Mouse (Mus musculus) heart, adult 18-20 months (tissue): ENCODE data around the gene Fignl1. TPM values are rescaled to one million over a fixed set of nuclear protein-coding genes. Genes with fewer than 3 reads are reported as not detected.

Experiments used
- DNase-seq, 2 experiments: peaks; one replicate each; pipeline ENCODE4 v3.0.0; 2021 to 2022; ENCODE audit warnings: mixed read lengths in 1 of 2
- total RNA-seq, 2 experiments: library from RNA; stranded (reverse); gene quantifications; 2 replicates each; pipeline ENCODE4 v1.2.3; 2021

The Fignl1 gene
- total RNA-seq, 2 experiments from 2014 or later = 0.44 to 0.62 TPM

GRCm38 (mm10) chr11:11808035-11808819 lies 535 bp downstream of the Fignl1 start:
- no peak for DNase-seq

- DNase-seq = no peak
Measured at GRCm38 (mm10) chr11:11805951-11806350, 2.8 kb downstream of the Fignl1 start.

- no peak for DNase-seq
Measured at GRCm38 (mm10) chr11:11804421-11804820, 4.3 kb downstream of the Fignl1 start.

DNA sequence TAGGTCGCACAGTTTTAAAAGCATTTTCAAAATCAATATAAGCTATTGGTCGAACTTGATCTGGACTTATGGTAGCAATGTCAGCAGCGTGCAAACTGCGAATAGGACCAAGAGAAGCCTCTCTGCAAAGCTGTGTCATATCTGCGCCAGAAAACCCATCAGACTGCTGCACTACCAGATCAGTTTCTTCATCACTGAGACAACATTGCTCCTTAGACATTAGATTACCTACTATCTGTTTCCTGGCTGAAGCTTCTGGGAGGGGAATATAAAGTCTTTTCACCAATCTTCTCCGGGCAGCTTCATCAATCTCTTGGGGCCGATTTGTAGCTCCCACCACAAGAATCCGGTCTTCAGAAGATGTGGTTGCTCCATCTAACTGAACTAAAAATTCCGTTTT lies 7.7 kb downstream of the Fignl1 start:
- DNase-seq = no peak

GRCm38 (mm10) chr11:11800304-11800703 lies 8.5 kb downstream of the Fignl1 start:
- no peak for DNase-seq

GRCm38 (mm10) chr11:11798690-11799089 lies 10.1 kb downstream of the Fignl1 start:
- no peak for DNase-seq

GRCm38 (mm10) chr11:11794626-11795025 lies 14.1 kb downstream of the Fignl1 start:
- no peak for DNase-seq

DNA sequence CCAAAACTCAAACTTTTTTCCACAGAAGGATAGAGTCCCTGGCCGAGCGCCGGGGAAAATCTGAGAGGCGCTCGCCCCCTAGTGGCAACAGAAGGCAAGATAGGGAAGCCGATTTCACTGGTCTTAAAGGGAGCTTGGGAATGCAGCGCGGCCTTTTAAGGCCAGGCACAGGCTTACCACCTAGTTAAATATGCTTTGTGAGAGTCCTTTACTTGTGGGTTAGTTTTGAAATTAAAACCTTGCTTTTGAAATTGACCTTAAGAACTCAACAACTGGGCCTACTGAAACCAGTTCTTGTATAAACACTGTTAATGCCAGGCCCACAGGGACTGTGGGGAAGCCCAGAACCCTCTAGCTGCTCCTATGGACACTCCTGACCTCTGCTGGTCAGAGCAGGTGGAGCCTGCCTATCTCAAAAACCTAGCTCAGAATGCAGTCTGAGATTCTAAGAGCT lies 20.2 kb downstream of the Fignl1 start:
- peak; percentile 76 to 87 for DNase-seq

DNA sequence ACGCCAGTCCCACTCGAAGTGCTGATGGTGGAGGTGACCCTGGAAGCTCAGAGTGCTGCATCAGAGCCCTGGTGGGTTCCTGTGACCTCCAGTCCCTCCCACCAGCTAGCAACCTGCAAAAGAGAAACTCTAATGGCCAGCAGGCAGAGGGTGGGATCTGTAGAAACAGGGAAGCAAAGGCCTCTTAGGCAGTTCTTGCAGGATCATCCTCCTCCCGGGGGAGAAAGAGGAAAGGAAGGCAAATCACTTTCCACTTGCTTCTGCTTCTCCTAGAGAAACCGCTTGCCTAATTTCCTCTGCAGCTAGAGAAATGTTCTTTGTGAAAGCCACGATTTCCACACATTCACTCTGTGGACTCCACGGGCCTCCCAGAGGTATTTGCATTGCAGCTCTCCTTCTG lies 23.3 kb downstream of the Fignl1 start:
- DNase-seq = peak in 1 of 2 experiments; percentile 42

DNA sequence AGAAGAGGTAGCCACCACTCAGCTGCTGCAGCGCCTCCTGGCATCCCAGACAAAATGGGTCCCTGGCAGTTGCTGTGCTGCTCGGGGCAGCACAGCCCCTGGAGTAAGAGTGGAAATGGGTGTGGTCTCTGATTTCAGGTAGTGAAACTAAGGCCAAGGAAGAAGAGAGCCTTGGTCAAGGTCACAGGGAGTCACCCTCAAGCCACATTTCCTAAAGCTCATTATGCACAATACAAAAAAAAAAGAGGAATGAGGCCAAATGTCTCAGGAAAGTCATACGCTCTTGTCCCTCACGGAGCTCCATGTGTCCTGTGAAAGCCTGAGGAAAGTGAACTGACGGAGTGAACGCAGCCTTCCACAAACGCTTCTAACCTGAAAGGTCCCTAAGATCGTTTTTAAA lies 27.0 kb downstream of the Fignl1 start:
- DNase-seq = no peak

GRCm38 (mm10) chr11:11778345-11778744 lies 30.4 kb downstream of the Fignl1 start:
- DNase-seq = no peak

DNA sequence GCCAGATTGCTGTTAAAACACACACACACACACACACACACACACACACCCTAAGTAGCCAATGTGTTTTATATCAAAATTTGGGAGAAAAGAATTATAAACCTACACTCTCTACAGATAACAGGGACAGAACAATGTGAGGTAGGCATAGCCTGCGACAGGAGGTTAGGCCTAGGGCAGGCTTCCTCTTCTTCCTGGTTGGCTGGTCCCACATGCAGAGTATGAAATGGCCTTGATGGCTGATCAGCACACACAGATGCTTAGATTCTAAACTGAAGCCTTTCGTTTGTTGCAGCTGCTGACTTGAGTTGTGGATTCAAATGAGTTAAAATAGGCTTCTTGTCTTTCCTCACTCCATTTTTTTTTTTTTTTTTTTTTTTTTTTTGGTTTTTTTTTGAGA lies 31.0 kb downstream of the Fignl1 start:
- no peak for DNase-seq

- DNase-seq = no peak
Measured at GRCm38 (mm10) chr11:11777246-11777645, 31.5 kb downstream of the Fignl1 start.

DNA sequence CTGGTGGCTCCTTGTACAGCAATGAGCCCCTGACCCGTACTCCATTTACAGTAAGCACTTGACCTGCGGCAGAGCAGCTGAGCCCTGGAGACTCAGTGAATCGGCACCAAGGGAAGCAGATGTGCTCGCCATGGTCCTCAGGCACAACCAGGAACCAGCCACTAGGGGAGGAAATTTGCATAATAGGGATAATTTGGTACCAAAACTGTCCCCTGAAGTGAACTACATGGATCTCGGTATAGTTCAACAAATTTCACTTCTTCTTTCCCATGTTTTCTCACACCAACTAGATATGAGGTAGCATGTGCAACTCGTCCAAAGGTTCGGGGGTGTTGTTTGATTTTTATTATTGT lies 32.0 kb downstream of the Fignl1 start:
- DNase-seq = no peak

DNA sequence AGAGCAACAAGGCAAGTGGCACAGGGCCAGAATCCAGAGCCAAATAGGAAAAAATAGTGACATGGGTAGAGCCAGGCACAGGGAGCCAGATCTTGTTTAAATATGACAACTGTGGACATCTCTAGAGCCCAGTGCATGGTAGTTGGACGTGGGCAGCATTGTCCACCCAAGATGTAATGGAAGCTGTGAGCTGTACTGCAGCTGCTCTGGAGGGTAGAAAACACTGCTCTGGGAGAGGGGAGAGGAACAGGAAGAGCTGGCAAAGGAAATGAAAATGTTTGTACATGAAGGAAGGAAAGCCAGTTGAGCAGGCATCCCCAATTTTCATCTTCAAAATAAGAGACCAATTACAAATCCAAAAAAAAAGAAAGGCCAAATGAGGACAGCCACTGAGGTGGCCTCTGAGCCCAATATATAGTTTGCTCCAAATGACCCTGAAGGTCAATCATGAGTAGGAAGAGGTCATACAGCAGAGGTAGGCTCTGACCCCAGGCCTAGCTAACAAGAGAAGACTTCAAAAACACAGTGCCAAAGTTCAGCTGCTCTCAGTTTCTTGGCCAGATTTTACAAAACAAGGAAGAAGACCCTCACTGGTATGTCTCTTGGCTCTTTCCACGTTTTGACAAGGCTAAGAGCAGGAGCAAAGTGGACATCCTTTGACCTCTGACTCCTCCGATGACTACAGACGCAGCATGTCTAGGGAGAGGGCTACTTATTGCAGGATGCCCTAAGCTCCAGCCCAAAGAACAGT lies 32.5 kb downstream of the Fignl1 start:
- DNase-seq = no peak

GRCm38 (mm10) chr11:11774893-11775292 lies 33.9 kb downstream of the Fignl1 start:
- DNase-seq = no peak

DNA sequence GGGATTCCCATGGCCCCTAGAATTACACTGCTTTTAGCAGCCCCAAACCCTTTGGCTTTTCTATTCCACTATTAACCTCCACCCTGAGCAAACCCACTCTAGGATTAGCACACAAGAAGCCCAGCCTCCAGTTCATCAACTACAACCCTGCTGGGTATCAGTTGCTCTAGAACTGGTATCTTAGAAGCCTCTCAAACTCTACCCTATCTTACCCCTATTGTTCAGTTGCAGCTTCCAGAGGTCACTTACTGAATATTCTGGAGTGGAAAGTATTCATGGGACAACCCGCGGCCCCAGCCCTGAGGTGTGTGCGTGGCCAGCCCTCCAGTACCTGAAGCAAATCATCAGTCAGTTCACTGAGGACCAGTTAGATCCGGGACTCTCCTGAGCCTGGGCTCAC lies 34.4 kb downstream of the Fignl1 start:
- no peak for DNase-seq

DNA sequence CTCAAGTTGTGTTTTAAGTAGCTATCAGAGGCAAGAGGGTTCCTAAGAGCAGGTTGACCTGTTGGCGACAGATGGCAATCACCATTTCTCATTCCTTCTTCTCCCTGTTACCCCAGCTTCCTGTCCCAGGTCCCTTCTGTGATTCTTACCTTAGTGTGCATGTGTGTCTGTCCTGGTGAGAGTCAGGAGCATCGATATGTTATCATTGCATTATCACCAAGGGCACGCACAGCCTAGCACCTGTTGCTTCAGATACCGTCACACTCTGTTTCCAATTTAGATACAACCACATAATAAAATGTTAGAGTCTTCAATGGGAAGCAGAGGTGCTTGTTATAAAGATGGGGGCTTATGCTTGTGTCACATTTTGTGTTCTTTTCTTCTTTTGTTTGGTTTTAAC lies 36.6 kb downstream of the Fignl1 start:
- DNase-seq = no peak

DNA sequence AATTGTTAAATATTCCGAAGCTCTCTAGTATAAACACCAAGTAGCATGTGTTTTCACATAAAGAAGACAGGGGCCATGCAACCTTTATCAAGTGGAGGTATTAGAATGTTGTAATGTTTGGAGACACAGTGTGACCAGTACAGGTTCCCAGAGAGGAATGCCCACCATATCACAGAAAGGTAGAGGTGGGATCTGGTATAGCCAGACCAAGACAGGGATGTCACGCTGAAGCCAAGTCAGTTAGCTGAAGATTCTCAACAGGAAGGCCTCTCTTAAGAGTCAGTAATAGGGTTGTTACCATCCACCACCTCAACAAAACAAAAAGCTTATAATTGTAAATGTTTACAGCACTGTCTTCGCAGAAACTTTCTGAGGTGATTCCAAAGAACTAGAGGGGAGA lies 38.1 kb downstream of the Fignl1 start:
- no peak for DNase-seq

- no peak for DNase-seq
Measured at GRCm38 (mm10) chr11:11769281-11769680, 39.5 kb downstream of the Fignl1 start.

DNA sequence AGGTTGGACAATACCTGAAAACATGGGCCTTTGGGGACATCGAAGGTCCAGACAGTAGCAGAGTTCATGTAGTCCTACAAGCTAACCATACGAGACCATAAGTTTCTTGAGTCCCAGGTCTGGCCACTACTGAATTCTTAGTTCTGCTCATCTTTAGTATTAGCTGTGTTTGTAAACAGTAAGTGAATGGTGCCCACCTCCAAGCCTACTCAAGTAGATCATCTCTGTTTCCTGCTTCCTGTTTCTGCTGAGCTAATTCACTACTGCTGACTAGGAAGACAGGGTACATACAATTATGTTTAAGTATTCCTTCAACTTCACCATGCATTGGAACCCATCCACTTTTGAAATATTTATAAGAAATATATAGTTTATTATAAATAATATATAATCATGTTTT lies 40.7 kb downstream of the Fignl1 start:
- no peak for DNase-seq

DNA sequence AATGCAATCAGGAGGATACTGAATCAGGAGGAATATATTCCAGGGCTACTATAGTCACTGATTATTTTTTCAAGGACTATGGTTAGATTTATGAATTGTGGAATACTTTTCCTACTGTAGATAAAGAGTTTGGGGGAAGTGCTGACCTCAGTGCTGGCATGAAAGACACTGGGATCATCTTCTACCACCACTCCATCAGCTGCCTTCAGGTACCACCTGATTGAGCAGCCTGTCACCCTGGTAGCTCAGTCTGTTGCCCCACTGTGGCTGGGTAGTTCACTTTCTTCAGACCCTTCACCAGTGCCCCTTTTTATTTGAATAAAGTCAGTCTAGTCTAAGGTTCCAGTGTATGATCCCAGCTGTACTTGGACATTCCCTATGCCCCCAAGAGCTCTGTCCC lies 42.0 kb downstream of the Fignl1 start:
- DNase-seq = no peak

- peak in 1 of 2 experiments; percentile 43 for DNase-seq
Measured at GRCm38 (mm10) chr11:11766105-11766504, 42.7 kb downstream of the Fignl1 start.

- DNase-seq = no peak
Measured at GRCm38 (mm10) chr11:11765414-11765813, 43.3 kb downstream of the Fignl1 start.
